Mouse (Mus musculus): ENCODE measurements around the gene Enox1.

- TF ChIP-seq CTCF (conservative IDR thresholded peaks at IDR 0.05; ENCODE audit: insufficient read depth, insufficient read length, low read depth, low read length), result no peak
- no peak for TF ChIP-seq POLR2A (IDR thresholded peaks at IDR 0.05; ENCODE audit: low read depth, low read length)
Measured at GRCm38 (mm10) chr14:77670945-77671344, 514.4 kb downstream of the Enox1 start.

Measured in kidney, adult 2 months (tissue).